Mouse (Mus musculus): ENCODE data around the gene Pno1. TPM values are rescaled to one million over a fixed set of nuclear protein-coding genes. Genes with fewer than 3 reads are reported as not detected.

Gene Pno1
- polyA plus RNA-seq, 1 experiment from 2014 or later: 73.9 TPM

Other genes starting within 250 kb of the Pno1 start
- gene Cnrip1, start 160.0 kb downstream of the Pno1 start, polyA plus RNA-seq (2014; fragmentation: Nextera tagmentation; extraction: Ambion mirVana): 10.7 and 11.2 TPM in 2 replicates
- 8.3 and 10.5 TPM in 2 replicates for gene Plek, start 159.2 kb downstream of the Pno1 start, polyA plus RNA-seq (2014; fragmentation: Nextera tagmentation; extraction: Ambion mirVana)
- gene Ppp3r1, start 52.3 kb downstream of the Pno1 start, polyA plus RNA-seq (2014; fragmentation: Nextera tagmentation; extraction: Ambion mirVana): 75.5 and 83.9 TPM in 2 replicates
- gene Wdr92, start 29.5 kb downstream of the Pno1 start, polyA plus RNA-seq (2014; fragmentation: Nextera tagmentation; extraction: Ambion mirVana): 21.9 and 24.2 TPM in 2 replicates
- gene C1d, start 46.0 kb upstream of the Pno1 start, polyA plus RNA-seq (2014; fragmentation: Nextera tagmentation; extraction: Ambion mirVana): 74.3 and 83.7 TPM in 2 replicates

All from heart, embryonic 11.5 days (tissue).